Mouse (Mus musculus): ENCODE data around the gene Vps26c. TPM values are rescaled to one million over a fixed set of nuclear protein-coding genes. Genes with fewer than 3 reads are reported as not detected.

Gene Vps26c
- 27.9 to 44.3 TPM (median 39.2 TPM) in 3 replicates for total RNA-seq (2017)

GRCm38 (mm10) chr16:94526344-94527151 is at the start of gene Vps26c:
TSS of gene Vps26c (minus strand) at chr16:94526830.
- ATAC-seq (replicated peaks; ENCODE audit: insufficient number of reproducible peaks, low FRiP score, low TSS enrichment, poor library complexity, severe bottlenecking) = peak; percentile 80

GRCm38 (mm10) chr16:94575757-94576156 is 49.1 kb upstream of the Vps26c start:
- ATAC-seq (replicated peaks; ENCODE audit: insufficient number of reproducible peaks, low FRiP score, low TSS enrichment, poor library complexity, severe bottlenecking) = no peak

GRCm38 (mm10) chr16:94574718-94575094 is 48.1 kb upstream of the Vps26c start:
- 0 out of 2 replicates have a peak, but pooled peaks have one; percentile 2 for ATAC-seq (replicated peaks; ENCODE audit: insufficient number of reproducible peaks, low FRiP score, low TSS enrichment, poor library complexity, severe bottlenecking)

GRCm38 (mm10) chr16:94574025-94574717 is 47.5 kb upstream of the Vps26c start:
- ATAC-seq (replicated peaks; ENCODE audit: insufficient number of reproducible peaks, low FRiP score, low TSS enrichment, poor library complexity, severe bottlenecking) = no peak

GRCm38 (mm10) chr16:94572422-94572821 is 45.8 kb upstream of the Vps26c start:
- no peak for ATAC-seq (replicated peaks; ENCODE audit: insufficient number of reproducible peaks, low FRiP score, low TSS enrichment, poor library complexity, severe bottlenecking)

GRCm38 (mm10) chr16:94571111-94571993 is 44.7 kb upstream of the Vps26c start:
- no peak for ATAC-seq (replicated peaks; ENCODE audit: insufficient number of reproducible peaks, low FRiP score, low TSS enrichment, poor library complexity, severe bottlenecking)

- no peak for ATAC-seq (replicated peaks; ENCODE audit: insufficient number of reproducible peaks, low FRiP score, low TSS enrichment, poor library complexity, severe bottlenecking)
These were observed 43.9 kb upstream of the Vps26c start for GRCm38 (mm10) chr16:94570361-94571041.

- ATAC-seq (replicated peaks; ENCODE audit: insufficient number of reproducible peaks, low FRiP score, low TSS enrichment, poor library complexity, severe bottlenecking) = peak; percentile 90
These were observed 42.9 kb upstream of the Vps26c start, which contains the start of gene Dyrk1a for GRCm38 (mm10) chr16:94569229-94570176. TSS of gene Dyrk1a (plus strand) at chr16:94570010.

- ATAC-seq (replicated peaks; ENCODE audit: insufficient number of reproducible peaks, low FRiP score, low TSS enrichment, poor library complexity, severe bottlenecking) = no peak
These were observed 42.0 kb upstream of the Vps26c start for GRCm38 (mm10) chr16:94568335-94569228.

GRCm38 (mm10) chr16:94567751-94568150 is 41.1 kb upstream of the Vps26c start:
- no peak for ATAC-seq (replicated peaks; ENCODE audit: insufficient number of reproducible peaks, low FRiP score, low TSS enrichment, poor library complexity, severe bottlenecking)

- no peak for ATAC-seq (replicated peaks; ENCODE audit: insufficient number of reproducible peaks, low FRiP score, low TSS enrichment, poor library complexity, severe bottlenecking)
These were observed 40.4 kb upstream of the Vps26c start for GRCm38 (mm10) chr16:94566834-94567585.

- no peak for ATAC-seq (replicated peaks; ENCODE audit: insufficient number of reproducible peaks, low FRiP score, low TSS enrichment, poor library complexity, severe bottlenecking)
These were observed 39.5 kb upstream of the Vps26c start for GRCm38 (mm10) chr16:94566124-94566523.

GRCm38 (mm10) chr16:94560618-94561017 is 34.0 kb upstream of the Vps26c start:
- ATAC-seq (replicated peaks; ENCODE audit: insufficient number of reproducible peaks, low FRiP score, low TSS enrichment, poor library complexity, severe bottlenecking) = no peak

GRCm38 (mm10) chr16:94559782-94560181 is 33.2 kb upstream of the Vps26c start:
- ATAC-seq (replicated peaks; ENCODE audit: insufficient number of reproducible peaks, low FRiP score, low TSS enrichment, poor library complexity, severe bottlenecking) = no peak

- no peak for ATAC-seq (replicated peaks; ENCODE audit: insufficient number of reproducible peaks, low FRiP score, low TSS enrichment, poor library complexity, severe bottlenecking)
These were observed 32.7 kb upstream of the Vps26c start for GRCm38 (mm10) chr16:94559282-94559681.

GRCm38 (mm10) chr16:94556228-94556627 is 29.6 kb upstream of the Vps26c start:
- peak; percentile 79 for ATAC-seq (replicated peaks; ENCODE audit: insufficient number of reproducible peaks, low FRiP score, low TSS enrichment, poor library complexity, severe bottlenecking)
